Mouse (Mus musculus): ENCODE measurements around the gene Ninj1. TPM values are rescaled to one million over a fixed set of nuclear protein-coding genes. Genes with fewer than 3 reads are reported as not detected.

Gene Ninj1
- polyA plus RNA-seq (2015; fragmentation: Nextera tagmentation; extraction: Ambion mirVana), result 46.8 and 47.5 TPM in 2 replicates

- peaks cover 22% of the 10 kb centered on the region for H3K4me1 ChIP-seq (replicated peaks; ENCODE audit: control insufficient read depth, insufficient read depth, low read length)
- H3K9me3 ChIP-seq (ENCODE audit: control insufficient read depth, low read length), result no peaks in the 10 kb centered on the region
- peak; percentile 97 for ATAC-seq (ENCODE audit: low read depth)
- peak within 1 kb of the TSS; percentile 84 for H3K4me3 ChIP-seq (ENCODE audit: low read length)
- under 1% methylated on average over 52 of the region's 87 CpGs for WGBS
- peak within 1 kb of the TSS; percentile 81 for H3K9ac ChIP-seq (ENCODE audit: low read length)
- H3K36me3 ChIP-seq (ENCODE audit: control insufficient read depth, insufficient read depth, low read length), result no peaks in the 10 kb centered on the region
- peak within 1 kb of the TSS; percentile 77 for H3K27ac ChIP-seq (ENCODE audit: low read length)
- H3K27me3 ChIP-seq (ENCODE audit: control insufficient read depth, insufficient read depth, low read depth, low read length), result no peaks in the 10 kb centered on the region
- peak within 1 kb of the TSS; percentile 99 for H3K4me2 ChIP-seq (ENCODE audit: low read depth, low read length)
Measured at GRCm38 (mm10) chr13:49187288-49188218, at the start of gene Ninj1. Ninj1 (plus strand) TSS chr13:49187485.

- H3K27me3 ChIP-seq (ENCODE audit: control insufficient read depth, insufficient read depth, low read depth, low read length), result peaks cover 9% of the 10 kb centered on the region
- H3K4me3 ChIP-seq (ENCODE audit: low read length), result no peak overlapping the region
- no peak overlapping the region for H3K9ac ChIP-seq (ENCODE audit: low read length)
- peak; percentile 88 for ATAC-seq (ENCODE audit: low read depth)
- H3K9me3 ChIP-seq (ENCODE audit: control insufficient read depth, low read length), result no peaks in the 10 kb centered on the region
- H3K36me3 ChIP-seq (ENCODE audit: control insufficient read depth, insufficient read depth, low read length), result no peaks in the 10 kb centered on the region
- WGBS, result 39% methylated on average over 4 of the region's 4 CpGs
- peaks cover 8% of the 10 kb centered on the region for H3K4me1 ChIP-seq (replicated peaks; ENCODE audit: control insufficient read depth, insufficient read depth, low read length)
- H3K4me2 ChIP-seq (ENCODE audit: low read depth, low read length), result no peak overlapping the region
- no peak overlapping the region for H3K27ac ChIP-seq (ENCODE audit: low read length)
Measured at GRCm38 (mm10) chr13:49140567-49140966, 46.7 kb upstream of the Ninj1 start.

- peaks cover 26% of the 10 kb centered on the region for H3K27me3 ChIP-seq (ENCODE audit: control insufficient read depth, insufficient read depth, low read depth, low read length)
- H3K4me3 ChIP-seq (ENCODE audit: low read length), result no peak overlapping the region
- no peaks in the 10 kb centered on the region for H3K9me3 ChIP-seq (ENCODE audit: control insufficient read depth, low read length)
- H3K27ac ChIP-seq (ENCODE audit: low read length), result no peak overlapping the region
- H3K9ac ChIP-seq (ENCODE audit: low read length), result no peak overlapping the region
- H3K4me1 ChIP-seq (replicated peaks; ENCODE audit: control insufficient read depth, insufficient read depth, low read length), result peaks cover 8% of the 10 kb centered on the region
- no peak for ATAC-seq (ENCODE audit: low read depth)
- no peak overlapping the region for H3K4me2 ChIP-seq (ENCODE audit: low read depth, low read length)
- 63% methylated on average over 5 of the region's 5 CpGs for WGBS
- H3K36me3 ChIP-seq (ENCODE audit: control insufficient read depth, insufficient read depth, low read length), result no peaks in the 10 kb centered on the region
Measured at GRCm38 (mm10) chr13:49142396-49142795, 44.9 kb upstream of the Ninj1 start.

- Histone ChIP-seq H3K9ac (ENCODE audit: low read length) (no peak overlapping the region), H3K9me3 (ENCODE audit: control insufficient read depth, low read length) (no peaks in the 10 kb centered on the region), H3K4me3 (ENCODE audit: low read length) (no peak overlapping the region), H3K36me3 (ENCODE audit: control insufficient read depth, insufficient read depth, low read length) (no peaks in the 10 kb centered on the region), H3K4me1 (replicated peaks; ENCODE audit: control insufficient read depth, insufficient read depth, low read length) (peaks cover 8% of the 10 kb centered on the region), H3K27ac (ENCODE audit: low read length) (no peak overlapping the region), H3K4me2 (ENCODE audit: low read depth, low read length) (no peak overlapping the region), H3K27me3 (ENCODE audit: control insufficient read depth, insufficient read depth, low read depth, low read length) (peaks cover 34% of the 10 kb centered on the region)
- ATAC-seq (ENCODE audit: low read depth), result no peak
- WGBS, result 65% methylated on average over 7 of the region's 7 CpGs
Measured at GRCm38 (mm10) chr13:49143323-49143722, 44.0 kb upstream of the Ninj1 start.

GRCm38 (mm10) chr13:49144451-49144850 lies 42.8 kb upstream of the Ninj1 start:
- no peak overlapping the region for H3K4me2 ChIP-seq (ENCODE audit: low read depth, low read length)
- no peak overlapping the region for H3K27ac ChIP-seq (ENCODE audit: low read length)
- H3K36me3 ChIP-seq (ENCODE audit: control insufficient read depth, insufficient read depth, low read length), result no peaks in the 10 kb centered on the region
- ATAC-seq (ENCODE audit: low read depth), result no peak
- H3K9me3 ChIP-seq (ENCODE audit: control insufficient read depth, low read length), result no peaks in the 10 kb centered on the region
- H3K4me3 ChIP-seq (ENCODE audit: low read length), result no peak overlapping the region
- H3K4me1 ChIP-seq (replicated peaks; ENCODE audit: control insufficient read depth, insufficient read depth, low read length), result peaks cover 8% of the 10 kb centered on the region
- H3K27me3 ChIP-seq (ENCODE audit: control insufficient read depth, insufficient read depth, low read depth, low read length), result peaks cover 40% of the 10 kb centered on the region
- no peak overlapping the region for H3K9ac ChIP-seq (ENCODE audit: low read length)
- 46% methylated on average over 6 of the region's 6 CpGs for WGBS

- Histone ChIP-seq H3K4me3 (ENCODE audit: low read length) (no peak overlapping the region), H3K27me3 (ENCODE audit: control insufficient read depth, insufficient read depth, low read depth, low read length) (peaks cover 40% of the 10 kb centered on the region), H3K27ac (ENCODE audit: low read length) (no peak overlapping the region), H3K36me3 (ENCODE audit: control insufficient read depth, insufficient read depth, low read length) (no peaks in the 10 kb centered on the region), H3K9me3 (ENCODE audit: control insufficient read depth, low read length) (no peaks in the 10 kb centered on the region), H3K4me1 (replicated peaks; ENCODE audit: control insufficient read depth, insufficient read depth, low read length) (peaks cover 8% of the 10 kb centered on the region), H3K4me2 (ENCODE audit: low read depth, low read length) (no peak overlapping the region), H3K9ac (ENCODE audit: low read length) (no peak overlapping the region)
- no peak for ATAC-seq (ENCODE audit: low read depth)
- WGBS, result 40% methylated on average over 7 of the region's 7 CpGs
Measured at GRCm38 (mm10) chr13:49145396-49145795, 41.9 kb upstream of the Ninj1 start.

GRCm38 (mm10) chr13:49146040-49146697 lies 41.1 kb upstream of the Ninj1 start:
- H3K27ac ChIP-seq (ENCODE audit: low read length), result no peak overlapping the region
- no peaks in the 10 kb centered on the region for H3K9me3 ChIP-seq (ENCODE audit: control insufficient read depth, low read length)
- H3K9ac ChIP-seq (ENCODE audit: low read length), result peak overlapping the region; percentile 59; the same call in 1 of the 2 replicates
- peak overlapping the region; percentile 66 for H3K4me3 ChIP-seq (ENCODE audit: low read length)
- 19% methylated on average over 17 of the region's 17 CpGs for whole genome bisulfite sequencing
- peak overlapping the region; percentile 96 for H3K4me2 ChIP-seq (ENCODE audit: low read depth, low read length)
- ATAC-seq (ENCODE audit: low read depth), result no peak
- H3K4me1 ChIP-seq (replicated peaks; ENCODE audit: control insufficient read depth, insufficient read depth, low read length), result peaks cover 4% of the 10 kb centered on the region; the same call in 1 of the 2 replicates
- H3K27me3 ChIP-seq (ENCODE audit: control insufficient read depth, insufficient read depth, low read depth, low read length), result peaks cover 40% of the 10 kb centered on the region
- no peaks in the 10 kb centered on the region for H3K36me3 ChIP-seq (ENCODE audit: control insufficient read depth, insufficient read depth, low read length)

GRCm38 (mm10) chr13:49146698-49147006 lies 40.6 kb upstream of the Ninj1 start:
- Histone ChIP-seq H3K27me3 (ENCODE audit: control insufficient read depth, insufficient read depth, low read depth, low read length) (peaks cover 40% of the 10 kb centered on the region), H3K9ac (ENCODE audit: low read length) (peak overlapping the region; percentile 59), H3K36me3 (ENCODE audit: control insufficient read depth, insufficient read depth, low read length) (no peaks in the 10 kb centered on the region), H3K9me3 (ENCODE audit: control insufficient read depth, low read length) (no peaks in the 10 kb centered on the region), H3K4me1 (replicated peaks; ENCODE audit: control insufficient read depth, insufficient read depth, low read length) (peaks cover 4% of the 10 kb centered on the region; the same call in 1 of the 2 replicates), H3K4me3 (ENCODE audit: low read length) (peak overlapping the region; percentile 66), H3K27ac (ENCODE audit: low read length) (no peak overlapping the region), H3K4me2 (ENCODE audit: low read depth, low read length) (peak overlapping the region; percentile 96)
- ATAC-seq (ENCODE audit: low read depth), result no peak
- 3% methylated on average over 28 of the region's 44 CpGs for WGBS

All from lung, embryonic 16.5 days (tissue).